Mouse (Mus musculus) brown adipose tissue, adult 24 weeks (tissue): ENCODE measurements around the gene U2af2. TPM values are rescaled to one million over a fixed set of nuclear protein-coding genes. Genes with fewer than 3 reads are reported as not detected.
A peak's percentile ranks its signal among the peaks of the same experiment; 100 is the strongest.
"Not testable (repeated sequence)": the region's sequence is repeated elsewhere in the genome, so short reads cannot be mapped to it uniquely, and the experiment has no call there.

Source experiments
- H3K27ac ChIP-seq: fragments of 200-500 bp; replicated peaks from 2 replicates; pipeline ENCODE4 v1.5.1; 2012; ENCODE audit warnings: low read depth, mild to moderate bottlenecking, low read length
- H3K4me1 ChIP-seq: fragments of 200-500 bp; 2 replicates; pipeline ENCODE4 v1.6.1; 2012; ENCODE audit warnings: low read length, mixed read lengths; ENCODE audit not compliant: control insufficient read depth, insufficient read depth, insufficient read length
- H3K4me3 ChIP-seq: fragments of 200-500 bp; 2 replicates; pipeline ENCODE4 v1.5.1; 2012; ENCODE audit warnings: low read depth, mild to moderate bottlenecking, low read length, moderate library complexity; ENCODE audit not compliant: insufficient read depth
- polyA plus RNA-seq: library from polyadenylated mRNA; stranded (reverse); fragments of >200 nt; gene quantifications from 2 replicates; pipeline ENCODE4 v1.2.4, GENCODE M21; 2012; ENCODE audit not compliant: missing spikeins, insufficient read depth, insufficient read length

Gene U2af2
- polyA plus RNA-seq: 44.6 and 58.8 TPM in 2 replicates

DNA sequence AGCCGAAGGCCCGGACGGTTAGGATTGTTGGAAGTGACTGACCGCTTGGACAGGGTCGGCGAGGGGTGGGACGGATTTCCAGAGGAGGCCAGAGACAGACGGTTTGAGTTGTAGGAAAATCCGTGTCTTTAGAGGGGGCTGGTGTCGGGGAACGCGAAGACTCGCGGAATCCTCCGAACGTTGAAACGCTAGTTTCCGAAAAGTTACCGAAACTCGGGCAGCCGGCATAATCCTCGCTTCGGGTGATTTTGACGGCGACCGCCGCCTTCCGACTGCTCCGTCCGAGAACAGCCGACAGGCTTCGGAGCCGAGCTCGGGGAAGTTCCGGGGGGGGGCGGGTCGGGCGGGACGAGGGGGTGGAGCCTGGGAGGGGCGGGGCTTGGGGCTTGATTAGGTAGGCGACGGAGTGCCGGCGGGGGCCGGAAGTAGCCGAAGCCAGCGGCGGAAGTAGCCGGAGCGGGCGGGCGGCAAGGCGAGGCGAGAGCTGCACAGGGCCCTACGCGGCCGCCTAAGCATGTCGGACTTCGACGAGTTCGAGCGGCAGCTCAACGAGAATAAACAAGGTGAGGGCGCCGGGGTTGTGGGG is at the start of gene U2af2:
TSS of gene U2af2 (plus strand) at position 370 of the 586 bp plus-strand sequence.
- Histone ChIP-seq H3K4me1 (peaks cover 9% of the 10 kb centered on the region; the same call in 1 of the 2 replicates), H3K27ac (peak within 1 kb of the TSS; percentile 99), H3K4me3 (peak within 1 kb of the TSS; percentile 93)

DNA sequence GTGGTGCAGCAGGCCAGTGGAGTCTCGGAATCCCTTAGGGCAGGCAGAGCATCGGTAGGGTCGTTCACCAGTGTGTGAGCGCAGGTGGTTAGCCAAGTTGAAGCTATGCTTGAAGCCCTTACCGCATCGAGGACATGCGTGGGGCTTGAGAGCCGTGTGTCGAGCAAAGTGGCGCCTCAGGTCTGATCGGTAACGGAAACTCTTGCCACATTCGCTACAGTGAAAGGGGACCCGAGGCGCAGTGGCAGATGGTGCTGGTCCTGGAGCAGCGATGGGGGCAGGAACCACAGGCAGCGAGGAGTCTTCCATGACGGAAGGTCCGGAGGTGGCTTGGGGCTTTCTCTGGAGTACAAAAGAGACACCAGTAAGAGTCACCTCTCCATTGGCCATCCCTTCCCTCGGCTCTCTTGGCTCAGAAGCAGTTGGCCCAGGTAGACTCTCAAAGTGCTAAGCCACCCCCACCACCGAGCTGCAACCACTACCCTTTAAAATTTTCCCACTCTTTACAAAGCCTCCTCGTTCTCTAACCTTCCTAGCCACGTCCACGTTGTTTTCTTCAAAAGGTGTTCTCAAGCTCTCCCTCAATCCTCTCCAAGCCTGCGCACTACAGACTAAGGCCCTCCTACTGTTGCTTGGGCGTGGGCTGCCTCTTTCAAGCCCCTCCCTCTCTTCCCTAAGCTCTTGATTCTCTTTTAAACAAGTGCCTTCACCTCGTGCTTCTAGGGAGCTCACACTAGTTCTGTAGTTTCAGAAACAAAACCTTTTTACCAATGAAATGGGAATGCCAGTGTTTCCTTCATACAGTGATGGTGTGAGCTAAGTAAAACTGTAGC is 49.0 kb upstream of the U2af2 start:
- H3K4me3 ChIP-seq: no peak overlapping the region
- peaks cover 1% of the 10 kb centered on the region; the same call in 1 of the 2 replicates for H3K4me1 ChIP-seq
- no peak overlapping the region for H3K27ac ChIP-seq

DNA sequence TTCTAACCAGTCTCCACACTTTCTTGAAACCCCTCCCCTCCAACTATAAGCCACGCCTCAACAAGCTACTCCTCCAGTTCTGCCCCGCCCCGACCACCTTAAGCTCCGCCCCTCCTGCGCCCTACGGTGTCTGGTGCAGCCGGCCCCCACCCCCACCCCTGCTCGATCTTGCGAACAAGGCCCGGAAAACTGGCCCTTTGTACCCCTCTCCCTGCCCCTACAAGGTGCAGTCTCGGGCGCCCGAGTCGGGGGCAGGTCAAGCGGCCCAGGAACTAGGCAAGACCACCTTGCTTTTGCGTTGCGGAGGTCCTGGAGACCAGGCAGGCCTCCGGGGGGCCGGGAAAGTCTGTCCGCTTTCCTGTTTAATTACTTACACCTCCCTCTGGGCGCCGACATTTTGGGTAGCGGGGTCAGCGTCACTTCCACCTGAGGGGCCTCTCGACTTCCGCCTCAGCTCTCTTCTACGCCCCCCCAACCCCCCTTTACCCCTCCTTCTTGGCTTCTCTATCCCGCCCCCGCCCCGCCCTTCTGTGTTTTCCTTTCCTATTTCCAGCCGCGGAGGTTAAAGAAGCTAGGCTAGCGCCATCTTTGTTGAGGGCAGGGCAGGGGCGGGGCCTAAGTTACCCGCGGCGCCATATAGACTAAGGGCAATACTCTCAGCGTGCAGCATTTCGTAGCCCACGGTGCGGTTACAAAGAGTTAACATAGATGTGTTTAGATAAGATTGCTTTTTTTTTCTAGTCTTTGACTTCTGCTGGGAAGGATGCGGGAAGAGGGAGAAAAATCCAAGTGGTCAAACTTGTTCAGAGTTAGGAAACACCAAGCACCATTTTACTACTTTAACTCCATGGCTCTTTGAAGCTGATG is 47.5 kb upstream of the U2af2 start, which contains the start of the genes Zfp524 and Fiz1:
TSS of gene Zfp524 (plus strand) at position 165 of the 867 bp plus-strand sequence.
TSS of gene Fiz1 (minus strand) at position 447 of the 867 bp plus-strand sequence.
- peak within 1 kb of the TSS; percentile 98 for H3K4me3 ChIP-seq
- peaks cover 3% of the 10 kb centered on the region; the same call in 1 of the 2 replicates for H3K4me1 ChIP-seq
- peak within 1 kb of the TSS; percentile 99 for H3K27ac ChIP-seq

DNA sequence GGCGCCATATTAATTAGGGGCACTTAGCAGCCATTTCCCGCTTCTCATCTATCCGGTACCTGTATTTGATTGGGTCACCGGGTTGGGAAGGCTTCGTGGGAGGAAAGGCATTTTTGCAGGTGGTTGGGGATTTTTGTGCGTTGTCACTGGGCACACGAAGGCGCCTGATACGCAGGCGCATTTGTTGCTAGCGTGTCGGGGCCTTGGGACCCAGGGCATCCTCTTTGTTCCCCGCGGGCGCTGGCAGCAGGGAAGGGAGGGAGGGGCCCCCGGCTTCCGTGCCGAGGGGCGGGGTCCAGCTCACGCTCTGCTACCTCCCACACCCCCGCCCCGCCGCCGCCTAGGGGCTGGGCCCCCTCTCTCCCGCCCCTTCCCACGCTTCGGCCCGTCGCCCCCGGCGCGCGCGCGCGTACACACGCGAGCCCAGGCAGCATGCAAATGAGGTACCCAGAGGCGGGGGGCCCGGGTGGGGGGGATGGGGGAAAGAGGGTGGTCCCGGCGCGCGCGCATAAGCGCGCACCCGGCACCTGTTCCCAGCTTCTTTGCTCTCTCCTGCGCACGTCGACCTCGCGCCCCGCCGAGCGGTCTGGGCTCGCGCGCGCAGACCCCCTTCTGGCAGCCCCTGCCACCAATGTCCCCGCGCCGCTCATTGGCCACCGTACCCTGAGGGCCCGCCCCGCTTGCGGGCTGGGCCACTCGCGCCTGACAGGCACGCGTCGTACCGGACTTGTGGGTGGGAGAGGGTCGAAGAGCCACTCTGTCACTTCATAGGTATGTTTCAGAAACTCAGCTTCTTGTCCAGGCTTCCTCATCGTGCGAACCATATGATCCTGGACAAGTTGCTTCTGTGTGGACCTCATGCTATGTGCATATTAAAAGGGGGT is 46.6 kb upstream of the U2af2 start, which contains the start of gene Gm44973:
TSS of gene Gm44973 (plus strand) at position 379 of the 884 bp plus-strand sequence.
- peak within 1 kb of the TSS; percentile 99 for H3K27ac ChIP-seq
- H3K4me3 ChIP-seq: peak within 1 kb of the TSS; percentile 98
- peaks cover 3% of the 10 kb centered on the region; the same call in 1 of the 2 replicates for H3K4me1 ChIP-seq

DNA sequence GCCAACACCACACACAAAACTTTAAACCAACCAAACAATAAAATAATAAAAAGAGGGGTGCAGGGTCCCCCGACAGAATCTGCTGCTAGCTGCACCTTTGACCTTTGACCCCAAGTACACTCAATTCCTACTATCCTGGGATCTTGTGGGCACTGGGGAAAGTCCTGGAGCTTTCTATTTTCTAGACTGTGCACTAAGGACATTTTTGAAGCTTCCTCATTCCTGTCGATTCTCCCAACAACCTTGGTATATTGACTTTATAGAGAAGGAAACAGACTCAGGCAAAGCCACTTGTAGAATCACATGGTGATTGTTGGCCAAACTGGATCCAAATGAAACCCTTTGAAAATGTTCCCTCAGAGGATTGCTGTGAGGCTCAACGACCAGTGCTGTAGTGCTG is 45.9 kb upstream of the U2af2 start:
- Histone ChIP-seq H3K27ac (peak overlapping the region; percentile 77), H3K4me1 (peaks cover 3% of the 10 kb centered on the region; the same call in 1 of the 2 replicates), H3K4me3 (peak overlapping the region; percentile 75)

DNA sequence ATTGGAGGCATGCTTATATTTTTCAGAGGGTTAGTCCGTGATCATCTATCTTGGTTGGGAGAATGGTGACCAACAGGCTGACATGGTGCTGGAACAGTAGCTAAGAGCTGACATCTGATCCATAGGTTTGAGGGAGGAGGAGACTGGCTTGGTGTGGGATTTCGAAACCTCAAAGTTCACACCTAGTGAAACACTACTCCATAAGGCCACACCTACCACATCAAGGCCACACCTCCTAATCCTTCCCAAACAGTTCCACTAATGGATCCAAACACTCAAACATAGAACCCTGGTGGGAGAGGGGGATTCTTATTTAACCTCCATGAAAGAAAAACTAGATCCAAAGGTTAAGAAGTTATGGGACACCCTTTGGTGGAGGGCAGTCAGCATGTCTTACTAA is 45.0 kb upstream of the U2af2 start:
- no peak overlapping the region for H3K4me3 ChIP-seq
- H3K4me1 ChIP-seq: peaks cover 7% of the 10 kb centered on the region; the same call in 1 of the 2 replicates
- H3K27ac ChIP-seq: no peak overlapping the region

DNA sequence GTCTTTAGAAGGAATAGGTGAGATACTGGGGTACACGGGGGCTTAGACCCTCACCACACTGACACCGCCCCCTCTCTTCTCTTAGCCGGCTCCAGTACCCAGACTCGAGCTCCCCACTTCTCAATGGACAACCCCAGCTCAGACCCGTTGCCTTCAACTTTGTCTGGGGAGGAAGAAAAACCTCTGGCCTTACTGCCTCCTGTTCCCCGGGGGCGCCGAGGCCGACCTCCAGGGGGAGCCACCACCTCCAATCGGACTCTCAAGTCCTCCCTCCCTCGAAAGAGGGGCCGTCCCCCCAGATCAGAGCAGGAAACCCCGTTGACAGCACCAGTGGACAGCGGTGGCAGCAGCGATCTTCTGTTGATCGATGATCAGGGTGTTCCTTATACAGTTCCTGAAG is 44.6 kb upstream of the U2af2 start:
- H3K4me3 ChIP-seq: no peak overlapping the region
- peaks cover 7% of the 10 kb centered on the region; the same call in 1 of the 2 replicates for H3K4me1 ChIP-seq
- no peak overlapping the region for H3K27ac ChIP-seq

DNA sequence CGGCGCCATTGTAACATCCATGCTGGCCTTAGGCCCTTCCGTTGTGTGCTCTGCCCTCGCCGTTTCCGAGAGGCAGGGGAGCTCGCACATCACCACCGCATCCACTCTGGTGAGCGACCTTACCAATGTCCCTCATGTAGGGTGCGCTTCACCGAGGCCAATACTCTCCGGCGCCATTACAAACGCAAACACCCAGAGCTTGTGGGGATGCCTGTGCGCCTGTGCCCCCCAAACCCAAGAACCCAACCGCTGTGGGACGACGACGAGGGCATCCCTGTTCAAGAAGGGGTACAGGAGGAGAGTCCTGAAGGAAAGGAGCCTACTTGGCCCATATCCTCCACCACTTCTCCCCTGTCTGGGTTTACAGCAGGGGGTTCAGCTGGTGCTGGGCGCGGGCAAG is 44.0 kb upstream of the U2af2 start:
- Histone ChIP-seq H3K4me1 (peaks cover 7% of the 10 kb centered on the region; the same call in 1 of the 2 replicates), H3K27ac (no peak overlapping the region), H3K4me3 (no peak overlapping the region)

DNA sequence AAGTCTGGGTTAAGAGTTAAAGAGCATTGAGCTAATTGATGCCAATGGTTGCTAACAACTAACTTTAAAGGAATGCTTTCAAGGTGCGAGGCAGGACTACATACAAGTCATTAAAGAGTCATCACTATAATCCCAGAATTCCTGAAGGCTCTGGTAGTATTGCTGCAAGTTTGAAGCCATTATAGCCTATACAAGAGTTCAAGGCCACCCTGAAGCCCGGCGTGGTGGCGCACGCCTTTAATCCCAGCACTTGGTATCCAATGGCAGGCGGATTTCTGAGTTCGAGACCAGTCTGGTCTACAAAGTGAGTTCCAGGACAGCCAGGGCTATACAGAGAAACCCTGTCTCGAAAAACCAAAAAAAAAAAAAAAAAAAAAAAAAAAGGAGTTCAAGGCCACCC is 42.4 kb upstream of the U2af2 start:
- Histone ChIP-seq H3K27ac (peak overlapping the region; percentile 93), H3K4me3 (peak overlapping the region; percentile 64)
- not testable (repeated sequence) for H3K4me1 ChIP-seq

DNA sequence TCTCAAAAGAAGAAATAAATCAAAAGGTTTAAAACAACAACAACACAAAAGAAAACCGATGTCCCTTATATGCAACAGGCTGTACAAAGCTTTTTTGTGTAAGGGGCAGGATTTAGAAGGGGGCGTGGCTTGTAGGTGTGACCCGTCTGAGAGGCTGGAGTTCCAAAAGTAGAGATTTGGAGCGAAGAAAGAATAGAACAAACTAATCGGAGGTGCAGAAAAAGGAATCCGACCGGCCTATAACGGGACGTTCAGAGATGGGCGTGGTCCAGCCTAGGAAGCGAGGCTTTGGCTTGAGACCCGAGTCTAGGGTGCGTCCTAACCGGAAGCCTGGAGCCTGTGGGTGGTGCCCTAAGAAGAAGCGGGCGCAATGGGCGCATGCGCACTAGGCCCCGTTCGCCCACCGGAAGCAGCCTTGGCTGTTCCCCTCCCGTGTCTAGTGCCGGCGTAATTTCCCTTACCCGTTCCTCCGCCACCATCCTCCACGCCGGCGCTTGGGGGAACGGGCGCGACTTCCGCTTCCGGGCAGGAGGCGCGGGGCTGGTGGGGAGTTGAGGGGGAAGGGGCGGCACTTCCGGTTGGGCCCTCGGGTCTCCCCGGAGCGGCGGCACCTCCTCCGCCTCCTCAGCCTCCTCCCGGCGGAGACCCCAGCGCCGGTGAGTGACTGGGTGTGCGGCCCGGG is 41.8 kb upstream of the U2af2 start, which contains the start of the genes Zfp865 and Ccdc106:
TSS of gene Zfp865 (plus strand) at position 377 of the 682 bp plus-strand sequence.
TSS of gene Ccdc106 (plus strand) at position 554 of the 682 bp plus-strand sequence.
- Histone ChIP-seq H3K4me1 (peaks cover 7% of the 10 kb centered on the region; the same call in 1 of the 2 replicates), H3K4me3 (peak within 1 kb of the TSS; percentile 64), H3K27ac (peak within 1 kb of the TSS; percentile 93)

DNA sequence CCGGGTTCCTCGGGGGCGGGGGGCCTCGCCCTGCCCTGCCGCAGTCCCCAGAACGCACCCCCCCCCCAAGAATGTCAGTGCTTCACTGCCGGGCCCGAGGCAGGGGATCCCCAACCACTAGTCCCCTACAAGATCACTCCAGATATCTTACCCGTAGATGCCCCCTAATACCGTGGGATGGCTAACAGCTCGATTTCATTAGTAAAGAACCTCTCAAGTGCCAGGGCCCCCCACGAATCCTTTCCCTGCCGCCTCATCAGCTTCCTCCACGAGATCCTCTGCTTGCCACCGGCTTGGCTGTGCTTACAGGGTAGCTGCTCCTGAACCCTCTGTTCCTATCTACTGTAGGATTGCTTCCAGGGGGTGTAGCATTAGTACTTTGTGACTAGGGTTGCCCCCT is 41.3 kb upstream of the U2af2 start:
- Histone ChIP-seq H3K4me1 (peaks cover 7% of the 10 kb centered on the region; the same call in 1 of the 2 replicates), H3K27ac (peak overlapping the region; percentile 88), H3K4me3 (peak overlapping the region; percentile 64)

DNA sequence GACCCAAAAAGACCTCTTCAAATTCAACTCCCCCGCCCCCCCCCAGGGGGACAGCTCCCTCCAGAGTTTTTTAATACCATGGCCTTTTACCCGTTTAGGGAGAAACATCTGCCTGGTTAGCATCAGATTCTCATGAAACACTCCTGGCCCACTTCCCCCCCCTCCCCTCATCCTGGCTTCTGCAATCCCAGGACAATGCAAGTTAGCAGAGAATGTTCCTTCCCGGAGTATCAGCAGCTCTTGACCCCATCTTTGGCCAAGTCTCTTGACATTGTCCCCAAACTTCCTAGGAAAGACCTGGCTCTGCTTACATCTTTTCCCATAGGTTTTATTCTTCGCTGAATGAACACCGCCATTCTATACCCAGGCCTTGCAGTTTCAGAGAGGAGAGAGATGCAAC is 40.7 kb upstream of the U2af2 start:
- peaks cover 7% of the 10 kb centered on the region; the same call in 1 of the 2 replicates for H3K4me1 ChIP-seq
- H3K27ac ChIP-seq: peak overlapping the region; percentile 88; the same call in 1 of the 2 replicates
- peak overlapping the region; percentile 64 for H3K4me3 ChIP-seq

DNA sequence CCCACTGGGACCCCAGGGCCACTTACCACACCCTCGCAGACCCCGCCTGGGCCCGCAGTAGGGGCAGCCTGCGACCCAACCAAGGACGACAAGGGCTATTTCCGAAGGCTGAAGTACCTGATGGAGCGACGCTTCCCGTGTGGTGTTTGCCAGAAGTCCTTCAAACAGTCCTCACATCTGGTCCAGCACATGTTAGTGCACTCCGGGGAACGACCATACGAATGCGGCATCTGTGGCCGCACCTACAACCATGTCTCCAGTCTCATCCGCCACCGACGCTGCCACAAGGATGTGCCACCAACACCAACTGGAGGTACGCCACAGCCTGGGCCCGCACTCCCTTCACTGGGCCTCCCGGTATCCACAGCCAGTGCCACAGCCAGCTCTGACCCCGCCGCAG is 32.4 kb upstream of the U2af2 start:
- H3K4me1 ChIP-seq: no peaks in the 10 kb centered on the region
- H3K27ac ChIP-seq: no peak overlapping the region

More for the DNA sequence above, 32.4 kb upstream of the U2af2 start:
- no peak overlapping the region for H3K4me3 ChIP-seq
